Mouse (Mus musculus): ENCODE data around the gene Gm6525. TPM values are rescaled to one million over a fixed set of nuclear protein-coding genes. Genes with fewer than 3 reads are reported as not detected.

Gene Gm6525
- polyA plus RNA-seq (2011; ENCODE audit: insufficient read length, low read depth, missing spikeins), result not detected in 2 replicates

DNA sequence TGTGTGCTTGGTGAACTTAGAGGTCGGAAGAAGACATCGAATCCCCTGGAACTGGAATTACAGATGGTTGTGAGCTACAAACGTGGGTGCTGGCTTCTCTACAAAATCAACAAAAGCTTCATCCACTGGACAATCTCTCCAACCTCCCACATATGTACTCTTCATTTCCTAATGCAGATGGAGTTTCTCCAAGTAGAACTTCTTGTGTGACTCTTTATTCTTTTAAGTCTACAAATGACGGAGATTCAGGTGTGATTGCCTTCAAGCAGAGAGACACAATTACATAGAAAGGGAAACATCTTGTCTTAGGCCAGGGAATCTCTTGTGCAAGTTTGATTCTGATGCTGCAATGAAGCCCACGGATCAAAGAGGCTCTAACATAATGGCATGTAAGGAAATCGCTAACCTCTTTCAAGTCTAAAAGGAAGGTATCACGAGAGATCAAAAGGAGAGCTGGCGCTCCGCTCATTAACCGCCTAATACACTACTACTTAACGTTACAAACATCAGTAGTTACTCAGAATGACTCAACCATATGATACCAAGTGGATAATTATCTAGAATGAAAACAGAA lies at the start of gene Gm6525:
Gene Gm6525, plus strand, starts transcription at position 524 of the 574 bp plus-strand sequence.
- no peak within 1 kb of the TSS for H3K4me3 ChIP-seq (ENCODE audit: insufficient read depth, low read length)
- TF ChIP-seq CTCF (IDR thresholded peaks at IDR 0.05; ENCODE audit: borderline replicate concordance, insufficient read depth, low read length) (no peak), POLR2A (IDR thresholded peaks at IDR 0.05; ENCODE audit: low read depth, low read length) (no peak)
- H3K27ac ChIP-seq (ENCODE audit: insufficient read depth, low read length), result no peak within 1 kb of the TSS

DNA sequence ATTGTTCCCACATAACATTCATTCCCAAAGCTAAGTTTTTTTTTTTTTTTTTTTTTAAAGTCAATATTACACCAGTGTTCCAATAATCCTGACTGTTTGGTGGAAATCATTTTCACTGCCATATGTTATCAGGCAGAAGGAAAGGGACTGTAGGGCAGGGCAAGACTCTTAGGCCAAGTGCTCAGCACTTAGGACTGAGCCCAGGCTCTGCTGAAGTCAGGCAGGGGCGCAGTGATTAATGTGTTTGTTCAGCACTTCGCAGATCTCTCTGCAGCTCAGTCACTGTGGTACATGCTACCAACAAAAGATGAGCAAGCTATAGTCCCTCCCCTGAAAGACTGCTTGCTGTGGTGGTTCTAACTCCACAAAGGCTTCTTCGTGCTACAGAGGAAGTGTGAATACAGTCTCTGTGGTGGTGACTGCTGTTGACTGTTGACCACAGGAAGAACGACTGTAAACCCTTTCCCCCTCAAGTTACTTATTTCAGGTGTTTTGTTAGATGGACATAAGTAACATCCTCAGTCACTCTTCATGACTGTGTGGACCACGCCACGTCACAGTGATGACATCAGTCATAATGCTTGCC lies 48.1 kb upstream of the Gm6525 start:
- Histone ChIP-seq H3K4me1 (ENCODE audit: control insufficient read depth, insufficient read depth, low read length) (peaks cover 4% of the 10 kb centered on the region; the same call in 1 of the 2 replicates), H3K4me3 (ENCODE audit: insufficient read depth, low read length) (no peak overlapping the region), H3K27ac (ENCODE audit: insufficient read depth, low read length) (no peak overlapping the region)
- TF ChIP-seq POLR2A (IDR thresholded peaks at IDR 0.05; ENCODE audit: low read depth, low read length), result no peak
- TF ChIP-seq CTCF (IDR thresholded peaks at IDR 0.05; ENCODE audit: borderline replicate concordance, insufficient read depth, low read length), result no peak

More for the DNA sequence above, at the start of gene Gm6525:
- peaks cover 3% of the 10 kb centered on the region for H3K4me1 ChIP-seq (ENCODE audit: control insufficient read depth, insufficient read depth, low read length)

DNA sequence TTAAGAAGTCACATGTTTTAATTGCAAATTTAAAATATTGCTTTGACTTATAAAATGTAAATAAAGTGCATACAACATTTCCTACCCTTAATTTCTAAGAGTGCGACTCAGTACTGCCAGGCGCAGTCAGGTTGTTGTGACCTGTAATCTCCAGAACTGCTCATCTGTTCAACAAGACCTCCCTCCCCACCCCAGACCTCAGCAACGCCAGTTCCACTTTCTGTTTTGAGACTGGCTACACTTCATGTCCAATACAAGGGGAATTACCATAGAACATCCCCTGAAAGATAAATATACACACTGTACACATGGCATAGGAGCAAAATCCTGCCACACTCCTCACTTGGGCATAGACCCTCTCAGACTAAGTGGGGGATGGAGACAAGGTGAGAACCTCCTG lies 47.2 kb upstream of the Gm6525 start:
- Histone ChIP-seq H3K4me3 (ENCODE audit: insufficient read depth, low read length) (no peak overlapping the region), H3K27ac (ENCODE audit: insufficient read depth, low read length) (no peak overlapping the region), H3K4me1 (ENCODE audit: control insufficient read depth, insufficient read depth, low read length) (peaks cover 4% of the 10 kb centered on the region; the same call in 1 of the 2 replicates)
- TF ChIP-seq CTCF (IDR thresholded peaks at IDR 0.05; ENCODE audit: borderline replicate concordance, insufficient read depth, low read length) (no peak), POLR2A (IDR thresholded peaks at IDR 0.05; ENCODE audit: low read depth, low read length) (no peak)

DNA sequence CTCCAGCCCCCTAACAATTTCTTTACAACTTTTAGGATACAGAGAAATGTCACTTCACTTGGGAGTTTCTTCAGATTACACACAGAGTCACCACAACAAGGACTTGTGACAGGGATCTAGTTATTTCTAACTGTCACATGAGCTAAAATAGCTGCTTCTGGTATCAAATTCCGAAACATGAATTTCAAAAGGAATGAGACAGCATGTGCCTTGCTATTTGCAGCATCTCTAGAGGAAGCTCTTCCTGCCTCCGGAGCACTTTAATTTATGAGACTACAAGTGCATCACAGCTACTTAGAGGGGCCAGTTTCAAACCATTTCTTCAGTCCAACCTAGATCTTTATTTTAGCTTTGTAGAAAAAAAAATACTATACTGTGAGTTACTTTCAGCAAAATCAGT lies 46.5 kb upstream of the Gm6525 start:
- H3K27ac ChIP-seq (ENCODE audit: insufficient read depth, low read length), result no peak overlapping the region
- no peak overlapping the region for H3K4me3 ChIP-seq (ENCODE audit: insufficient read depth, low read length)
- H3K4me1 ChIP-seq (ENCODE audit: control insufficient read depth, insufficient read depth, low read length), result peaks cover 4% of the 10 kb centered on the region; the same call in 1 of the 2 replicates
- no peak for TF ChIP-seq CTCF (IDR thresholded peaks at IDR 0.05; ENCODE audit: borderline replicate concordance, insufficient read depth, low read length)
- TF ChIP-seq POLR2A (IDR thresholded peaks at IDR 0.05; ENCODE audit: low read depth, low read length), result no peak

DNA sequence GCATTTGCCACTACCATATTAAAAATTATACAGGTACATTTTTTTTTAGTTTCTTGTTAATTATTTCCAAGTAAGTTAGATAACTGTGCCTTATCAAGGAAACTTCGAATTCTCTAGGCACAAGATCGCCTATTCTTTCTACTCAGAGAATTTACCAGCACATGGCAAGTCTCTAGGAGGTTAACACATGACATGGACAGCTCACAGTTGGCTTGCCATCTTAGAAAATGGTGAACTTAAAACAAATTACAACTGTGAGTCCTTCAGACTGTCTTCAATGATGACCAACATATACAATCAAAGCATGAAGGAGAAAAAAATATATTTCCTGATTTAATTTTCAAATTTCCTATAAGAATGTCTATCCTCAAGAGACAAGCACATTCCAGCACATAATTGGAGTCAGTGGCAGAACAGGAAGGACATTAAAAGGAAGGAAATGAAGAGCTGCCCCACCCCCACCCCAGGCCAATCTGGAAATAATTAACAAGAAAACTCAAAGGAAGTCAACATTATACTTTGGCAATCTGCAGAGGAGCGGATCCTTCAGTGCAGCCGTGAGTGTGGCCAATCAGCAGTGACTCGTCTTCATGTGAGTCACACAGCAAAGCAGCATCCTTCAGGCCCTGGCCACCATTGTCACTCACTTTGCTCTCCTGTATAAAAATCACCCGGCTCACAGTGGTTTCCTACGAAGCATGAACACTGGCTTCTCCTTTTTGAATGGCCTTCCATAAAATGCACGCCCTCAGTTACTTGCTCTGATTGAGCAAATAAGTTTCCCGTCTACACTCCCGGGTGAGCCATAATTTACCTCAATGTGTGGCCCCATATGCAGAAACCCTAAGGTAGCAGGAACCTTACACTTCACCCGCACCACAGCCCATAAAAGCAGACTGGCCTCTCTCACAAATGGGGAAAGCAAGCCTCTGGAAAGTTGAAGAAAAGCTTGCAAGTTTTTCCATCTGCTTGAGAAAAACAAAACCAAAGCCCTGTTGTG lies 44.7 kb upstream of the Gm6525 start:
- H3K27ac ChIP-seq (ENCODE audit: insufficient read depth, low read length), result no peak overlapping the region
- TF ChIP-seq CTCF (IDR thresholded peaks at IDR 0.05; ENCODE audit: borderline replicate concordance, insufficient read depth, low read length), result no peak
- no peak for TF ChIP-seq POLR2A (IDR thresholded peaks at IDR 0.05; ENCODE audit: low read depth, low read length)
- H3K4me1 ChIP-seq (ENCODE audit: control insufficient read depth, insufficient read depth, low read length), result peaks cover 4% of the 10 kb centered on the region; the same call in 1 of the 2 replicates
- no peak overlapping the region for H3K4me3 ChIP-seq (ENCODE audit: insufficient read depth, low read length)

DNA sequence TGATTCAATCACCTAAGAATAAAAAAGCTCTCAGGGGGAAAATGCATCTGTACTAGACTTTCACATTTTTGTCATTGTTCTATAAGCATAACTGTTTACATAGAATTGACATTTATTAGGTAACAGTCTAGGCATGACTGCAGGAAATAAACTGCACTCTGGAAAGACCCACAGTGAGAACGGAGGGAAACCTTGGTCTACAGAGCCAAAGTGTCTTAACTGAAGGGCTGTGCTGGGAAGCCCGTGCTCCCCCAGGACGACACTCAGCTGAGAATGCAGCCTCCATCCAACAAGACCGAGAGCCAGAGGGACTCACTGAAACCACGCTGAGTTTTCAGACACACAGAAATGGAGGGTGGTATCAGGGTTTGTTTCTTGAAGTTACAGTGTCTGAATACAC lies 43.1 kb upstream of the Gm6525 start:
- no peak overlapping the region for H3K27ac ChIP-seq (ENCODE audit: insufficient read depth, low read length)
- H3K4me3 ChIP-seq (ENCODE audit: insufficient read depth, low read length), result no peak overlapping the region
- TF ChIP-seq POLR2A (IDR thresholded peaks at IDR 0.05; ENCODE audit: low read depth, low read length), result no peak
- peaks cover 3% of the 10 kb centered on the region; the same call in 1 of the 2 replicates for H3K4me1 ChIP-seq (ENCODE audit: control insufficient read depth, insufficient read depth, low read length)

DNA sequence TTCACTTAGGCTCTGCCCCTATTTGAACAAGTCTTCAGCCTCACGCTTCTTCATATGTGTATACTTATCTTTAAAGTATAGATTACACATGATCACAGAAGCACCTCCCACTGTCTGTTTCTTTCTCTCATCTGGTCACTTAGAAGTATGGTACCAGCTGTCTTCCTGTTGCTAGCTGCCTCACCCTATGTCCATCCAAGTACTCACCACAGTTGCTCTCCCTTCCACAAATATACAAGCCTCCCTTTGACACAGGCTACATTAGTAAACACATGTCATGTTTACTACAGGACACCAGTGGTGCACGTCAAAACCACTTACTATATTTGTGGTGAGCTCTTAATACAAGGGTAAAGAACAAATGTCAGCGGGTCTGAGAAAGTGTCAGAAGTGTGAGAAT lies 42.5 kb upstream of the Gm6525 start:
- no peak overlapping the region for H3K4me3 ChIP-seq (ENCODE audit: insufficient read depth, low read length)
- H3K4me1 ChIP-seq (ENCODE audit: control insufficient read depth, insufficient read depth, low read length), result no peaks in the 10 kb centered on the region; the same call in 1 of the 2 replicates
- TF ChIP-seq CTCF (IDR thresholded peaks at IDR 0.05; ENCODE audit: borderline replicate concordance, insufficient read depth, low read length) (no peak), POLR2A (IDR thresholded peaks at IDR 0.05; ENCODE audit: low read depth, low read length) (no peak)
- H3K27ac ChIP-seq (ENCODE audit: insufficient read depth, low read length), result no peak overlapping the region

DNA sequence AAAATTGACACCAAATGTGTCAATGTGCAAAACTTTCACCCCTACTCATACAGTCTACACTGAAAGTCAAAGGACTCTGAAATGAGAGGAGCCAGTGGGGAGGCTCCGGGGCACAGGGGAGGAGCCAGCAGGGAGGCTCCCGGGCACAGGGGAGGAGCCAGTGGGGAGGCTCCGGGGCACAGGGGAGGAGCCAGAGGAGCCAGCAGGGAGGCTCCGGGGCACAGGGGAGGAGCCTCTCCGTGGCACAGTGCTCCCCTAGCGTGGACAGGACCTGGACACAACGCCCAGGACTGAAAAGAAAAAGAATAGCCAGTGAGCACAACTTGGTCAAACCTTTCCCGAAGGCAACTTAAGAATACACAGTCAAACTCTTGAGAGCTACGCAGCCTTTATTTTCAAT lies 38.5 kb upstream of the Gm6525 start:
- Histone ChIP-seq H3K4me1 (ENCODE audit: control insufficient read depth, insufficient read depth, low read length) (no peaks in the 10 kb centered on the region), H3K27ac (ENCODE audit: insufficient read depth, low read length) (no peak overlapping the region), H3K4me3 (ENCODE audit: insufficient read depth, low read length) (no peak overlapping the region)
- TF ChIP-seq POLR2A (IDR thresholded peaks at IDR 0.05; ENCODE audit: low read depth, low read length), result no peak
- no peak for TF ChIP-seq CTCF (IDR thresholded peaks at IDR 0.05; ENCODE audit: borderline replicate concordance, insufficient read depth, low read length)

DNA sequence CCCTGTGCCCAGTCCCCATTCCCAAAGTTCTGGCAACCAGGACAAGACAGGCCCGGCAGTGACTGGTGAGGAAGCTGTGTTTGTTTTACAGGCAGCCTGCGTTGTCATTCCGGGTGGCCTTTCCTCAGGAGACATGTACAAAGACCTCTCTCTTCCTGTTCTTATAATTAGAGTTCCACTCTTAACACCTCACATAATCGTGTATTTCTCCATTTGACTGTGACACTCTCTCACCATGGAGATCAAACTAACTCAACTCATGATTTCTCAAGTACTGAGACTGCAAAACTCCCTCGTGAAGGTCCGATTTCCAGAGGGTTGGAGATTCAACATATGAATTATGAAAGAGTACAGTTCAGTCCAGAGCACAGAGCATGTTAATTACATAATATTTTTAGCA lies 38.0 kb upstream of the Gm6525 start:
- no peak for TF ChIP-seq POLR2A (IDR thresholded peaks at IDR 0.05; ENCODE audit: low read depth, low read length)
- no peak for TF ChIP-seq CTCF (IDR thresholded peaks at IDR 0.05; ENCODE audit: borderline replicate concordance, insufficient read depth, low read length)
- Histone ChIP-seq H3K27ac (ENCODE audit: insufficient read depth, low read length) (no peak overlapping the region), H3K4me3 (ENCODE audit: insufficient read depth, low read length) (no peak overlapping the region), H3K4me1 (ENCODE audit: control insufficient read depth, insufficient read depth, low read length) (no peaks in the 10 kb centered on the region)
